Mouse (Mus musculus) T-helper 17 cell (primary cell): ENCODE results near the gene Fnbp1l.

Experiments used
- in situ Hi-C, 2 experiments: fragments of 300-600 bp; cut with MboI, MseI; formaldehyde crosslinking; loops; 1 replicate in 1 of 2; 2 replicates in 1 of 2; pipeline ENCODE4 v1.15.1; 2025; ENCODE audit warnings: high pct_unique_total_duplicates in 2 of 2

The Fnbp1l gene

DNA sequence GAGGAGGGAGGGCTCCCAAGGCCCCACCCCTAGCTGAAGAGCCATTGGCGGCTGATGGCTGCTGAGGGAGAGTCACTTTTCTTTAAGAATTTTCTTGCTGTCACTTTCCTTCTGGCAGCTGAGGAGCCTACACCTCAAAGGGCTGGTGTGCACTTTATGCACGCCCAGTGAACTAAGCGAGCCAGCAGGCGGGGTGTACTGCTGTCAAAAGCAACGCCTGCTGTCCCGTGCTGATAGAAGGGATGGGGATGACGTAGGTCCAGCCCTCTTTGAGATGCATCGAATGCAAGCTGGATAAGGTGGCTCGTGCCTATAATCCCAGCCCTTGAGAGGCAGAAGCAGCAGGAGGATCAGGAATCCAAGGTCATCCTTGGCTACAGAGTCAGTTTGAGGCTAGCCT, 118.6 kb downstream of the Fnbp1l start:
- in situ Hi-C loops: loop anchor here in 1 of 2 experiments (10.0 kb wide), 1 partner anchor 884 kb away; the partner anchor contains the start of gene Mettl14

DNA sequence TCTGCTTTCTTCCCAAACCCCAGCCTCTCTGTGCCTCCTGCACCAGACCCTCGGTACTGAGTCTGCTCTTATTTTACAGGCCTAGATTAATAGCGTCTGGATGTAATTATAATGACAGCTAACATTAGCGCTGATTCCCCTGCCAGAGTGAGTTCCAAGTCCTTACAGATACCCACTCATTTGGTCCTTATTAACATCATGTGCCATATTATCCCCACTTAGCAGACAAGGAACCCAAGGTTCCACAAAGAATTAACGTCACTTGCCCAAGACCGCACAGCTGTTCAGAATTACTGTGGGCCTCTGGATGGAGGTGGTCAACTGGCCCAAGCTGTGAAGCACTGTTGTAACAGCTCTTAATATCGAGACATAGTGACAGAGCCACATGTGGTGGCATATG, 119.9 kb downstream of the Fnbp1l start:
- in situ Hi-C loops: loop anchor here in 1 of 2 experiments (10.0 kb wide), 1 partner anchor 885 kb away; the partner anchor contains the start of gene Mettl14

DNA sequence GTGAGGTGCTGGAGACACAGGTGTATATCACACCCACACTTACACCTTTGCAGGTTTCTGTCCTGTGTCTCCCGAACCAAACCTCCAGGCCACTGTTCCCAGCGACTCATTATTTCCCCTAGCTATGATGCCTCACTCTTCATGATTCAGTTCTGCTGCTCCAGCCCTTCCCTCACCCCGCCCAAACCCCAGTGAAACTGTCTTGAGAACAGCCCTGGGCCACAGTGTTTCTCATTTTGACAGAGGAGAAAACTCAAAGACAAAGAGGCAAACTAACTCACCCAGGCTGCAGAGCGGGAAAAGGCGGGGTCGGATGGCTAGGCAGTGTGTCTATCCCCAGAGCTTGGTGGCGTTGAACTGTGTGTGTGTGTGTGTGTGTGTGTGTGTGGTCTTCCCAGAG, 121.0 kb downstream of the Fnbp1l start:
- in situ Hi-C loops: no loop called here

DNA sequence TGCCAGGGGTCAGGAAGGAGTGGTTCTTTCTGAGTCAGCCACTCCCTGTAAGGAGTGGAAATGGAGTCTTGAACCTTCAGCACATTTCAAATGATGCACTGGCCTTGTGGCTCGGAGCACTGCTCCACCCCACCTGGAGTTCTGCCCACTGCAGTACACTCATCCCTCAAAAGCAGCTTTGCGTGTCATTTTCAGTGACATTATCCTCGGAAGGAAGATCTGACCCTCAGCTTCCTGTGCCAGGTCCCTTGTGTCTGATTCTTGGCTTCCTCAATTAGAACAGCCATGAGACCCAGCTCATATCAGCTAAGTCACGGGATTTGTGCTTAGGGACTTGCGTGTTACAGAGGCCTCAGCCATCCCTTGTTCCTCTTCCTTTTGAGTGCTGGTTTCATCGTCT, 121.6 kb downstream of the Fnbp1l start:
- in situ Hi-C loops: no loop called here

DNA sequence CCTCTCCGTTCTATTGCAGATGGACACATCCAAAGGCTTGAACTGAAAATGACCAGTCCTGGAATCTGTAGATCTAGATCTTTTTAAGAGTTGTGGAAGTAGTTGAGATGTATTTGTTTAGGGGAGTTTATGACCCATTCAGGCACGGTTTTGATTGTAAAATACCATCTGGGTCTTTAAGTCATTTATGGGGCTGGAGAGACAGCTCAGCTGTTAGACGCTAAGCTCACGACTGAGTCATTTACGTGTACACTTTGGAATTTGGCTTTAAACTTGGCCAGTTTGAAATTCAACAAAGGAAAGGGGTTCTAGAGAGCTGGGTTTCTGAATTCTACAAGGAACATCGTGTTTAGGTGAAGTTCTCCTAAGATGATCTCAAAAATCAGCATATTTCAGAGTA, 124.8 kb downstream of the Fnbp1l start:
- in situ Hi-C loops: no loop called here

DNA sequence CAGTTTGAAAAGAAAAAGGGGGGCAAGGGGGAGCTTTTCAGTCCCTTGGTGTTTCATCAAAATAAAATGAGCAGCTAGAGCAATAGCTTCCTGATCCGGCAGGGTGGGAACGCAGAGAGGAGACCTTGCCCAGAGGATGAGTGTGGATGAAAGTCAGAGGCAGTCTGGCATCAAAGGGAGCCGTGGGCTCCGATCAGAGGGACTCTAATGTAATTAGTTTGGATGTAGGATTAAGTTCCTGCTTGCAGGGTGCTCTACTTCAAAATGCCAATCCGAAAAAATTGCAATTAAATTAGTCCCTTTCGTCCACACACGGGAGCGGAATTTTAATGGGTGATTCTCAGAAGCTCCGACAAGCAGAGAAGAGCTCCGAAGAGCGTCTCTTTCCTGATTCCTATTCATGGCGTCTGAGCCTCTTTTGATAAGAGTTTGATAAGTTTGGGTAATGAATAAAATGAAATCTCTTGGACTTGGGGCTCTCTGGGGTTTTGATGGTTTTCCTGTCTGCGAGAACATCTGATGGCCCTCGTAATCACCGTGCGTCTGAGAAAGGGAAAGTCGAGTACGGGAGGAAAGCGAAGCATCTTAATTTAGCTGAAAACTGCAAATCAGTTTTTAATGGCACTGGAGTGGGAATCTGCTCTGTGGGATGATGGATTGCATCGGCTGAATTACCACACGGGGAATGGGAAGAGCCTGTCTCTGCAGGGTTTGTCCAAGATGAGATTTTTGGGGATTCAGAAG, 126.5 kb downstream of the Fnbp1l start:
- in situ Hi-C loops: no loop called here

DNA sequence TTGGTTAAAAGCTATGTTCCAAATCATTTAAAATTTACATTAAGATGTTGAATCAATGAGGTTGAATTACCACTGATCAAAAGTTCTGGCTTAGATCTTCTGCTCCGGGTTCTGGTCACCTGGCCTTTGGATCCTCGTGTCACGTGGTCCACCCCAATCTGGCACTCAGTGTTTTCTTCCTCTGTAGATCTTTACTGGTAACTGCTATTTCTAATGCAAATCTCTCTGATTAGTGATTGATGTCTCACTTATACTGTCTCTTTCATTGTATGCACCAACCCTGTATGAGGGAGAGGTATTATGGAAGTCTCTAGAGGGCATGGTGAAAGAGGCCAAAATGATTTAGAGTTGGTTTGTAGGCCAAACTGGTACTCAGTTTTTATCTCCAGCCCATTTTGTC, 127.5 kb downstream of the Fnbp1l start:
- in situ Hi-C loops: no loop called here

DNA sequence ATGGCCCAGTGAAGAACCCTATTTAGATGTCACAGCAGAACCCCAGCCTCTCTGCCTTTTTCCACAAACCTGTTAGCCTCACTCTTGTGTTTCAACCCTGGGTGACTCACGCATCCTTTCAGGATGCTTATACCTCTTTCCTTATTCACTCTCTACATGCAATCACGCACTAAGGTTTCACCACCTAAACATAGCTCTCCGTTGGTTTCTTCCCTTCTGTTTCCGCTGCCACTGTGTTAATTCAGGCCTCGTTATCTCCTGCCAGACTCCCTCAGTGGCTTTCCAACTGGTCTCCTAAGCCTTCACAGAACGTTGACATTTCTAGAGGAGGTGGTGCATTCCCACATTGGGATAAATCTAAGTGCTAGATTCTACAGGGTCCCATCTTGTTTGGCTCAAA, 128.9 kb downstream of the Fnbp1l start:
- in situ Hi-C loops: no loop called here
